Mouse (Mus musculus) forebrain, embryonic 16.5 days (tissue): ENCODE results near the gene Myo1g. TPM values are rescaled to one million over a fixed set of nuclear protein-coding genes. Genes with fewer than 3 reads are reported as not detected.

Experiments used
- ATAC-seq: fragments of 200-750 bp; cut with Nextera tagmentation; 2 replicates; pipeline ENCODE4 v1.8.0; 2017; ENCODE audit warnings: mild to moderate bottlenecking, moderate library complexity
- H3K27ac ChIP-seq: fragments of 300-500 bp; sonication (generic); 2 replicates; pipeline ENCODE4 v1.5.1; 2014; ENCODE audit warnings: low read length, control low read depth
- H3K27me3 ChIP-seq: fragments of 300-500 bp; sonication (generic); replicated peaks from 2 replicates; pipeline ENCODE4 v1.6.1; 2014; ENCODE audit warnings: low read length; ENCODE audit not compliant: control insufficient read depth, insufficient read depth
- H3K36me3 ChIP-seq: fragments of 300-500 bp; sonication (generic); 2 replicates; pipeline ENCODE4 v1.6.1; 2014; ENCODE audit not compliant: control insufficient read depth, insufficient read depth
- H3K4me1 ChIP-seq: fragments of 300-500 bp; sonication (generic); replicated peaks from 2 replicates; pipeline ENCODE4 v1.6.1; 2014; ENCODE audit warnings: low read length; ENCODE audit not compliant: control insufficient read depth, insufficient read depth
- H3K4me2 ChIP-seq: fragments of 300-500 bp; sonication (generic); 2 replicates; pipeline ENCODE4 v1.6.1; 2014; ENCODE audit warnings: mild to moderate bottlenecking, low read length, control low read depth
- H3K4me3 ChIP-seq: fragments of 300-500 bp; sonication (generic); replicated peaks from 2 replicates; pipeline ENCODE4 v1.5.1; 2014; ENCODE audit warnings: mild to moderate bottlenecking, low read length, control low read depth
- H3K9ac ChIP-seq: fragments of 300-500 bp; sonication (generic); replicated peaks from 2 replicates; pipeline ENCODE4 v1.6.1; 2014; ENCODE audit warnings: low read depth, low read length, control low read depth
- H3K9me3 ChIP-seq: fragments of 300-500 bp; sonication (generic); 2 replicates; pipeline ENCODE4 v1.6.1; 2016; ENCODE audit warnings: low read length; ENCODE audit not compliant: control insufficient read depth
- WGBS: fragments of 180-500 bp; shearing (Covaris S2); extraction: QIAGEN DNeasy Blood & Tissue Kit; methylation state at CpG from one replicate; pipeline ENCODE4 v1.1.7; 2014; 5-methylcytosine and 5-hydroxymethylcytosine counted together
- polyA plus RNA-seq: library from polyadenylated mRNA; unstranded; fragments of >200 nt; fragmentation: Nextera tagmentation; extraction: Ambion mirVana; gene quantifications from 2 replicates; pipeline ENCODE4 v1.2.1, GENCODE M21; 2015

Gene Myo1g
- polyA plus RNA-seq, 1 experiment from 2014 or later: 0.20 TPM

DNA sequence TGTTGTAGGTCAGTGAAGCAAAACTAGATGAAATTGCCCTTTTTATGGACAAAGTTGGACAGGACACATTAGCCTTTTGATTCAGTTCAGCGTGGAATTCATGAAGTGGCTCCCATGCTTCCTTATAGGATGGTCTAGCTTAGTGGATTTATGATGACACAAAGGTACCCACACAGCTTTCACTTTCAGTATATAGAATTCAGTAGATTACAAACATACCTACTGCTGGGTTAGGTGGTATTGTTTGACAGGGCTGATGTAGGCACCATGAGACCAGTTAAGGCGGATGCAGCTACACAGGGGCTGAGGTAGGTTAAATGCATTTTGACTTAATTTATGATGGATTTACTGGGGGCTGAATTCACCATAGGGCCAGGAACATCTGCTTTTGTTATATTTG, 39.2 kb upstream of the Myo1g start:
- no peaks in the 10 kb centered on the region for H3K27me3 ChIP-seq

DNA sequence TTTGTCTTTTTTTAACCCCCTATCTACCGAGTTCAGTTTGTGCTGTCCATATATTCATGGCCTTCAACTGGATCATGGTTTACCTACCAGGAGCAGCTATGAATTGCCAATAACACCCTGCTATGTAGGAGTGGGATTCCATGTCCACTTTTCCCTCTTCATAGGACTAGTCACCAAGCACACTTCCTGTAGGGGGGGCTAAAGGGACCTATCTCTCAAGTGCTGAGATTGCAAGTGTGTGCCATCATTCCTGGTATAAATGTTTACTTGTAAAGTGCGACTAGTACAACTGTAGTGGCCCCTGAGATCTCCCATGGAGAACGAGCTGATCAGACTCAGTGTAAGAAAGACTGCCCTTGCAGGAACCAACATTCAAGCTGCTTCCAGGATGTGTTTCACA, 37.5 kb upstream of the Myo1g start:
- 96% methylated on average over 3 of the region's 3 CpGs for WGBS
- no peak overlapping the region for H3K27ac ChIP-seq
- ATAC-seq: no peak
- no peak overlapping the region for H3K4me3 ChIP-seq
- H3K9ac ChIP-seq: no peak overlapping the region
- no peaks in the 10 kb centered on the region for H3K4me1 ChIP-seq
- H3K9me3 ChIP-seq: no peaks in the 10 kb centered on the region
- H3K36me3 ChIP-seq: no peaks in the 10 kb centered on the region
- H3K4me2 ChIP-seq: no peak overlapping the region
- no peaks in the 10 kb centered on the region for H3K27me3 ChIP-seq

More for the DNA sequence above, 39.2 kb upstream of the Myo1g start:
- 91% methylated on average over 2 of the region's 2 CpGs for WGBS
- Histone ChIP-seq H3K4me1 (no peaks in the 10 kb centered on the region), H3K4me2 (no peak overlapping the region), H3K27ac (no peak overlapping the region), H3K36me3 (no peaks in the 10 kb centered on the region), H3K9me3 (no peaks in the 10 kb centered on the region), H3K4me3 (no peak overlapping the region), H3K9ac (no peak overlapping the region)
- ATAC-seq: no peak

GRCm38 (mm10) chr11:6550201-6550600, 29.4 kb upstream of the Myo1g start:
- no peak for ATAC-seq
- no peaks in the 10 kb centered on the region for H3K27me3 ChIP-seq
- H3K4me3 ChIP-seq: no peak overlapping the region
- no peak overlapping the region for H3K4me2 ChIP-seq
- no peak overlapping the region for H3K27ac ChIP-seq
- no peaks in the 10 kb centered on the region for H3K9me3 ChIP-seq
- no peak overlapping the region for H3K9ac ChIP-seq
- no peaks in the 10 kb centered on the region for H3K36me3 ChIP-seq
- peaks cover 14% of the 10 kb centered on the region for H3K4me1 ChIP-seq
- WGBS: 92% methylated on average over 3 of the region's 3 CpGs

GRCm38 (mm10) chr11:6549770-6550169, 29.0 kb upstream of the Myo1g start:
- H3K9ac ChIP-seq: no peak overlapping the region
- ATAC-seq: no peak
- peaks cover 14% of the 10 kb centered on the region for H3K4me1 ChIP-seq
- H3K27ac ChIP-seq: no peak overlapping the region
- WGBS: 89% methylated on average over 2 of the region's 2 CpGs
- no peak overlapping the region for H3K4me2 ChIP-seq
- H3K36me3 ChIP-seq: no peaks in the 10 kb centered on the region
- no peaks in the 10 kb centered on the region for H3K9me3 ChIP-seq
- H3K4me3 ChIP-seq: no peak overlapping the region
- H3K27me3 ChIP-seq: no peaks in the 10 kb centered on the region

DNA sequence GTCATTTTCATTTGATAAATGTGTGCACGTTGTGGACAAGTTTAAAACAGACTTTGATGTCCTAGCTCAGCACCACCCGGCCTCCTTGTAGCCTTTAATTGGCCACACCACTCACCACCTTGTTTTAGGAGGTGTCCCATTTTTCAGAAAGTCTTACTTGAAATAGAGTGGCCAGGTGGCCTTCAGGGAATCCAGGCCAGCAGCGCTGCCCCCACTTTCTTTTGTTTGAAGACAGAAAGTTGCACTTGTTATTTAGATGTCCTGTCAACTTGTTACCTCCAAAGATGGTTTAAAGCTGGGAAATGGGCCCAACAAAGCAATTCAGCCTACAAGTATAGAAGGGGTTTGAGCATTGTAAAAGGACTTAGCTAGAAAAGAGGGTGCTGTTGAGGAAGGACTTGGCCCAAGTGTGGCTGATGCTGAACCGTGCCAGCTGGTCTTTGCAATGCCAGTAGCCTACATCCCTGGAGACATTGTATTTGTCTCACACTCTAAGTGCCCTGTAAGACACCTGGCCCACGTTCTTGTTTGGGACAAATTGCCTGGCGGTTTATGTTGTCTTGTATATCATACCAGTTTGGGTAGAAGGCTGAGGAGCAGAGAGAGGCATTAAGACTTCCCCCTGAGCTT, 27.0 kb upstream of the Myo1g start:
- WGBS: 21% methylated on average over 6 of the region's 6 CpGs
- Histone ChIP-seq H3K9ac (peak overlapping the region; percentile 86), H3K4me1 (peaks cover 14% of the 10 kb centered on the region), H3K9me3 (no peaks in the 10 kb centered on the region), H3K27me3 (no peaks in the 10 kb centered on the region), H3K4me3 (peak overlapping the region; percentile 96), H3K27ac (0 out of 2 replicates have a peak overlapping the region, but pooled peaks have one; percentile 10), H3K4me2 (peak overlapping the region; percentile 63), H3K36me3 (no peaks in the 10 kb centered on the region)
- ATAC-seq: no peak

DNA sequence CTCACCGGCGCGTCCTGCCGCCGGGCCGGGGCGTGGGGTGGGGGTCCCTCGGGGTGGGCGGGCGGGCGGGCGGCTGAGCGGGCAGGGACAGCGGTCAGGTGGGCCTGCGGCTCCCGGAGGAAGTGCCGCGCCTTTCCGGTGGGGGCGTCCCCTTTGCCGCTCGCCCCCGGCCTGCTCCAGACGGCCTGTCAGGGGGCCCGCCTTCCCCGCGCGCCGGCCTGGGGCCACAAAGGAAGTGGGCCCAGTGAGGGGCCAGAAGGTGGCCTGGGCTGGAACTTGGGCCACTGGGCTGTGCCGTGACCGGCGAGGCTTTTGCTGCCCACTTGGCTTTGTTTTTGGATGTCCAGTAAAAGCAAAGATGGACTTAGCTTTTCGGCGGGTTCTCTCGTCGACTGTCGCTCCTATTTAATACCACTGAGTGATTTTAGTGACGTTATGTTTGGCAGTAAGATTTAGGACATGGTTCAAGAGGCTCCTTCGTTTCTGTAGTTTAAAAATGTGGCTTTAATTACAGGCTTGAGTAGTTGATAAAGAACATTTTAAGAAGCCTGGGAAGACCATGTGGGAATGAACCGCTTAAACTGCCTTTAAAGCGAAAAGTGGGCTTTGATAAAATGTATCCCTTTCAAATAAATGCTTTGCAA, 26.4 kb upstream of the Myo1g start:
- peak overlapping the region; percentile 63 for H3K4me2 ChIP-seq
- H3K4me1 ChIP-seq: peaks cover 14% of the 10 kb centered on the region
- H3K27me3 ChIP-seq: no peaks in the 10 kb centered on the region
- no peaks in the 10 kb centered on the region for H3K9me3 ChIP-seq
- ATAC-seq: peak; percentile 45
- no peaks in the 10 kb centered on the region for H3K36me3 ChIP-seq
- H3K9ac ChIP-seq: peak overlapping the region; percentile 86
- H3K27ac ChIP-seq: peak overlapping the region; percentile 96
- WGBS: under 1% methylated on average over 22 of the region's 41 CpGs
- H3K4me3 ChIP-seq: peak overlapping the region; percentile 96

DNA sequence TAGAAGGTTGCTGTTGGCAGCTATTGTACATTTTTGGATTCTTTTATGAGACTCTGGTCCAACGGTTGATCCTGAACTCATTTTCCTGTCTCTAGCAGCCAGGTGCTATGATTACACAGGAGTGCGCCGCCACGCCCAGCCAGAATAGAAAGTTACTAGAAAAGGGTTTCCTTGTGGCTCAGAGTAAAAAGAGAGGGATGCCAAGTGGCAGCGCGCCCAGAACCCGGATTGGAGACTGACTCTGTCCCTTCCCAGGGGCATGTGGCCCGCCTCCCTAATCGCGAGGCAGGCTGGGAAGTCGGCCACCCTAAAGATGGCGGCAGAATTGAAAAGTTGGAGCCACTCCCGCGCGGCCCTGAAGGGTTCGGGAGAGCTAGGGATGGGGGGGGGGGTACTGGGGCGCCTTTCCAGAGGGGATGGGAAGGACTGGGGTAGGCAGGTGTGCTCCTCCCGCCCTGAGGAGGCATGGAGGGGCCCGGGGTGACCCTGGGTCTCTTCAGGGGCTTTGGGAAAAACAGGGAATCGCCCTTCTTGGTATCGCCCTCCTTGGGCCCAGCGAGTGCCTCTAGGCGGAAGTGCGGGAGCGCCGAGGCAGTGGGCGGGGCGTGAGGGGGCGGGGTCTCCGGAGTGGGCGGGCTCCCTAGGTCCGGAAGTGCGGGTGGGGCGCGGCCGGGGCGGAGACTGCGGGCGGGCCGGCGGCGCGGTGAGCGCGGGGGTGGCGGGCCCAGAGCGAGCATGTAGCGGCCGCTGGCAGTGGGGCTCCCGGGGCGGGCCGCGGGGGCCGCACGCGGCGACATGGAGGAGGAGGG, 25.6 kb upstream of the Myo1g start, which contains the start of gene Ccm2:
Gene Ccm2 (plus strand): TSS at position 683 of the 809 bp plus-strand sequence.
- H3K36me3 ChIP-seq: no peaks in the 10 kb centered on the region
- peak within 1 kb of the TSS; percentile 63 for H3K4me2 ChIP-seq
- peaks cover 14% of the 10 kb centered on the region for H3K4me1 ChIP-seq
- H3K9ac ChIP-seq: peak within 1 kb of the TSS; percentile 86
- ATAC-seq: peak; percentile 95
- H3K27me3 ChIP-seq: no peaks in the 10 kb centered on the region
- peak within 1 kb of the TSS; percentile 96 for H3K4me3 ChIP-seq
- H3K27ac ChIP-seq: peak within 1 kb of the TSS; percentile 96
- H3K9me3 ChIP-seq: no peaks in the 10 kb centered on the region
- WGBS: 1% methylated on average over 40 of the region's 57 CpGs

GRCm38 (mm10) chr11:6545857-6546192, 25.1 kb upstream of the Myo1g start:
- 18% methylated on average over 3 of the region's 3 CpGs for WGBS
- ATAC-seq: 0 out of 2 replicates have a peak, but pooled peaks have one; percentile 4
- Histone ChIP-seq H3K27ac (peak overlapping the region; percentile 96), H3K4me3 (peak overlapping the region; percentile 96), H3K4me1 (peaks cover 14% of the 10 kb centered on the region), H3K27me3 (no peaks in the 10 kb centered on the region), H3K36me3 (no peaks in the 10 kb centered on the region), H3K9me3 (no peaks in the 10 kb centered on the region), H3K4me2 (peak overlapping the region; percentile 62), H3K9ac (peak overlapping the region; percentile 86)

DNA sequence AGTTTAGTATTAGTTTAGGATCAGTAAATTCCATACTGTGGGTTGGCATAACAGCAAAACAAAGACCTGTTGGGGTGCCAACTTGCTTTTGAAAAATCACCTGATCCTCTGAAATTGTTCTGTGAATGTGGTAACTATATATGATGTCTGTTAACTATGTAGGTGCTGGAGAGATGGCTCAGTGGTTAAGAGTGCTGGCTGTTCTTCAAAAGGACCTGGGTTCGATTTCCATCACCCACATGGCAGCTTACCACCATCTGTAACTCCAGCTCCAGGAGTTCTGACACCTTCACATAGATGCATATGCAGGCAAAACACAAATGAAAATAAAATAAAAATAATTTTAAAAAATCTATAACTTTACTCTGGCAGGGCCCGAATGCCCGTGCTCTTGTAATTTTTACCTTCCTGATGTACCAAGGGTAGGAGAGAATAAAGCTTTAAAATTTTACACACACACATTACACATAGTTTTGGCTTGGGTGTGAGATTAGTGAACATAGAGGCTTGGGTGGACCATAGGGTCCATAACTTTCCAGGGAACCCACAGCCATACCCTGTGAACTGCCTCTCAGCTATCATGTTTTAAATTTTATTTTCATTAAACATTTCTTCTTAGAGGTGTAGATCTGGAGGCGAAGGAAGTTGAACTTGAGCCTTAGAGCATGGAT, 24.6 kb upstream of the Myo1g start:
- Histone ChIP-seq H3K4me1 (peaks cover 14% of the 10 kb centered on the region), H3K9ac (no peak overlapping the region), H3K27me3 (no peaks in the 10 kb centered on the region), H3K4me3 (no peak overlapping the region), H3K36me3 (no peaks in the 10 kb centered on the region), H3K9me3 (no peaks in the 10 kb centered on the region), H3K4me2 (no peak overlapping the region), H3K27ac (no peak overlapping the region)
- 96% methylated on average over 4 of the region's 4 CpGs for WGBS
- no peak for ATAC-seq
